Mouse (Mus musculus): ENCODE data around the gene Styx.

The Styx gene

DNA sequence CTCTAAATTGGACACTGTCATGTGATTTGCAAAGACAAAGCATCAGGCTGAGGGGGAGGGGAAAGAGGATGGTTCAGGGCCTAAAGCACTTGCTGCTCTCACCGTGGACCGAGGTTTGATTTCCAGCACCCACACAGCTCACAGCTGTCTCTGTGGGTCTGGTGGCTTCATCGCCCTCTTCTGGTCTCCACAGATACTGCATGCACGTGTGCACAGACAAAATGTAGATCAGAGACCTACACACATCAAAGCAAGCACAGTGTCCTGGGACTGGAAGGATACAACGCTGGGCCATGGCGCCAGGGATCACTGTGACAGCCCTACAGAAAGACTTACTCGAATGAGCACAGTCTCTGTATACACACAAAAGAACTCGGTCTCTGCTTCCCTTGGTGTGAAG is 118.6 kb downstream of the Styx start:
- DNase-seq = no peak
